Mouse (Mus musculus) heart, postnatal 14 days (tissue): ENCODE measurements at regions not wholly inside any gene's neighbourhood (a gene's known extent, or its start where the extent isn't known, plus 50 kb on each side); places are given as distances from the start of the nearest gene placed in this dataset.
A peak's percentile ranks its signal among the peaks of the same experiment; 100 is the strongest.

Experiments
- DNase-seq, 2 experiments: peaks; one replicate each; pipeline ENCODE4 v3.0.0; 2021 to 2022
- intact Hi-C: fragments of 180-260 bp; cut with DNase I; formaldehyde crosslinking; loops from one replicate; pipeline ENCODE4 v1.15.1; 2025

GRCm38 (mm10) chr2:114275536-114275935 lies 74.3 kb upstream of the Zfp770 start:
- no peak for DNase-seq
- intact Hi-C loops: no loop called here

- peak; percentile 20 to 58 for DNase-seq
Measured at GRCm38 (mm10) chr2:114260397-114261071, 59.3 kb upstream of the Zfp770 start.

GRCm38 (mm10) chr2:114259539-114259938 lies 58.3 kb upstream of the Zfp770 start:
- intact Hi-C loops: loop anchor here (10.0 kb wide), 1 partner anchor 1595 kb away; no protein-coding TSS in a partner anchor
- no peak for DNase-seq

More at GRCm38 (mm10) chr2:114260397-114261071, 59.3 kb upstream of the Zfp770 start:
- intact Hi-C loops: loop anchor here (5.0 to 10.0 kb wide), 3 partner anchors 164 to 1847 kb away; no protein-coding TSS in a partner anchor
